Mouse (Mus musculus) erythroblast, embryonic 14.5 days (primary cell): ENCODE results near the gene Wdfy2. TPM values are rescaled to one million over a fixed set of nuclear protein-coding genes. Genes with fewer than 3 reads are reported as not detected.

Experiments
- H3K27me3 ChIP-seq: 2 replicates; pipeline ENCODE4 v1.6.1; 2012; ENCODE audit warnings: inconsistent platforms; ENCODE audit not compliant: control insufficient read depth
- H3K36me3 ChIP-seq: 2 replicates; pipeline ENCODE4 v1.6.1; 2012; ENCODE audit warnings: mild to moderate bottlenecking, inconsistent platforms; ENCODE audit not compliant: control insufficient read depth
- H3K4me1 ChIP-seq: 2 replicates; pipeline ENCODE4 v1.6.1; 2012; ENCODE audit warnings: inconsistent platforms; ENCODE audit not compliant: control insufficient read depth
- H3K4me3 ChIP-seq: replicated peaks from 2 replicates; pipeline ENCODE3; 2012; ENCODE audit warnings: moderate library complexity, mild to moderate bottlenecking, inconsistent platforms
- H3K9me3 ChIP-seq: 2 replicates; pipeline ENCODE4 v1.6.1; 2012; ENCODE audit warnings: low read length, inconsistent platforms, mixed read lengths; ENCODE audit not compliant: control insufficient read depth
- GATA1 ChIP-seq: IDR thresholded peaks from 2 replicates; pipeline ENCODE4 v1.6.1; 2012; ENCODE audit warnings: low read length, inconsistent platforms, mixed read lengths
- TAL1 ChIP-seq: IDR thresholded peaks from 3 replicates; pipeline ENCODE4 v1.6.1; 2012; ENCODE audit warnings: low read length, inconsistent platforms, mixed read lengths
- polyA plus RNA-seq: library from polyadenylated mRNA; stranded (reverse); fragments of >175 nt; gene quantifications from 2 replicates; pipeline ENCODE4 v1.2.3, GENCODE M21; 2012

Gene Wdfy2
- polyA plus RNA-seq, 1 experiment = under 0.01 TPM

DNA sequence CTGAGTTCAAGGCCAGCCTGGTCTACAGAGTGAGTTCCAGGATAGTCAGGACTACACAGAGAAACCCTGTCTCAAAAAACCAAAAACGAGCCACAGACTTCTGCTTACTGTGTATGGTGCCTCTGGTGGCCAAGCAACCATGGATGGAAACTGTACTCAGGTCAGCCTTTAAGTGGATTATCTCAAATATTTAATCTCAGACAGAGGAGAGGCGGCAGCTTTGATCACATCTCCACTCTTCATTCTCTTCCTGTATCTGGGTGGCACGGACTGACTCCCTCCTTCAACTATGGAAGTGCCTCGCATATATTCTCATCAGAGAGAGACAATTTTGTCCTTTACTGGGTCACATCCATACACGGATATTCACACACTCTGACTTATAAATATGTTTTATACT, 34.0 kb downstream of the Wdfy2 start:
- no peak overlapping the region for H3K4me3 ChIP-seq
- no peaks in the 10 kb centered on the region for H3K9me3 ChIP-seq
- no peaks in the 10 kb centered on the region for H3K36me3 ChIP-seq
- no peak for TF ChIP-seq GATA1
- no peak for TF ChIP-seq TAL1
- no peaks in the 10 kb centered on the region for H3K27me3 ChIP-seq
- H3K4me1 ChIP-seq = no peaks in the 10 kb centered on the region; the same call in 1 of the 2 replicates

DNA sequence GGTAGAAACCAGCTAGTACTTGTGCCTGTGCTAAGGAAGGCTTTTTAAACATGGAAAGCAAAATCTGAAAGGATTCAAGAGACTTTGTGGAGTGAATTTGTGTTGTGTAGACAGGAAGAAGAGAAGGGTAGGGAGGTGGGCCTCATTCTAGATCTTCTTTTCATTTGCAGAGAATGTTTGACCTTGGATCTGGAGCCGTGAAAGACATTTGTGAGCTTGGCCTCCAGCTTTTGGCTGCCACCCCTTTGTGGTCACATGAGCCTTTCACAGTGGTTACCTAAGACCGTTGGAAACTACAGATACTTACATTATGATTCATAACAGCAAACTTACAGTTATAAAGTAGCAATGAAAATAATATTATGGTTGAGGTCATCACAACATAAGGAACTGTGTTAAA, 34.5 kb downstream of the Wdfy2 start:
- no peak for TF ChIP-seq TAL1
- no peak for TF ChIP-seq GATA1
- no peaks in the 10 kb centered on the region for H3K27me3 ChIP-seq
- H3K36me3 ChIP-seq = no peaks in the 10 kb centered on the region
- no peaks in the 10 kb centered on the region for H3K9me3 ChIP-seq
- H3K4me1 ChIP-seq = no peaks in the 10 kb centered on the region
- H3K4me3 ChIP-seq = no peak overlapping the region

DNA sequence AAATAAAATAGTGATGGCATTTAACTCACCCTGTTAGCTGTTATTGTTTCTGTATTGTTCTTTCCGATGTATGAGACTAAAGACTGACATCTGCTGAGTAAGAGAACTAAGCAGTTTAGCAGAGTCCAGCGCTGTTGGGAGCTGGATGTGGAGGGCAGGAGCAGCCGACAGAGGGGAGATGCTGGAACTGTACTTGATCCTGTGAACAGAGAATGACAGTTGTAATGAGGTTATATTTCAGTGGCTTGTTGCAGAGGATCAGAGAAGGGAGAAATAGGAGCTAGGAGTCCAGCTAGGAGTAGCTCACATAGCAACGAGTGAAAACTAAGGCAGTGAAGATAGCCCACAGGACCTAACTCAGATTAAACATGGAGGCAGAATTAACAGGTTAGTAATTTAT, 36.3 kb downstream of the Wdfy2 start:
- Histone ChIP-seq H3K36me3 (no peaks in the 10 kb centered on the region), H3K4me3 (no peak overlapping the region), H3K4me1 (peaks cover 15% of the 10 kb centered on the region), H3K9me3 (no peaks in the 10 kb centered on the region), H3K27me3 (no peaks in the 10 kb centered on the region)
- TF ChIP-seq GATA1 (no peak), TAL1 (no peak)

DNA sequence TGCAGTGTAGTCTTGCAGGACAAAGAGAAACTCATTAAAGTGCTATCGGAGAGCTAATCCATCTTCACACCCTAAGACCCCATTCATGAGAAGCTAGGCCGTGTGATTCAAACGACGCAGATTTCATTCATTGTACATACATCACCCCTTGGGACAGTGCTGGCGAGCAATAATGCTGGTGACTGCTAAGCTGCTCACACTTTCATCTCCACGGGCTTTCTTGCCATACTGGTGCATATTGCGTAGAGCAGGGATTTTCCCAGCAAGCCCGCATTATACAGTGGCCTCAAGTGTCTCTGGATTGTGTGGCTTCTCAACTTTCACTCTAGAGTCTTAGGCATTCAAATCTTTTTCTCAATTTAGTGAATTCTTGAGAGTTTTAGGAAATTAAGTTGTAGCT, 36.9 kb downstream of the Wdfy2 start:
- no peak overlapping the region for H3K4me3 ChIP-seq
- TF ChIP-seq TAL1 = no peak
- TF ChIP-seq GATA1 = no peak
- H3K27me3 ChIP-seq = no peaks in the 10 kb centered on the region
- H3K9me3 ChIP-seq = no peaks in the 10 kb centered on the region
- peaks cover 20% of the 10 kb centered on the region for H3K4me1 ChIP-seq
- H3K36me3 ChIP-seq = no peaks in the 10 kb centered on the region

DNA sequence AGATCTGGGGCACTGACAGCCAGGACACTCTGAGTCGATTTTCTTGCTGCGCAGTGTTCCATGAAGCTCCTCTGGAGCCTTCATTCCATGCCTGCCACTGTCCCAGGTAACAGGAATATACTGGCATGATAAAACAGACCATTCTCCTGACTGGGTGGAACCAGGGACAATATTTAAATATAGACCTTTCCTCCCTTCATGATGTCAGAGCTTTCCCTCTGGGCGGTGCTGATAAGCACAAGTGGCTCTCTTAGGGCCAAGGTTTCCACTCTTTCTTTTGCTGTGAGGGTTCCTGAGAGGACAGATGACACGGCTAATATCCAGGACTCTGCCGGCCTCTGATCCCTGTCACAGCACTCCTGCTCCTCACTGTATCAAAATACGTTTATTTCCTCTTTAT, 40.6 kb downstream of the Wdfy2 start:
- Histone ChIP-seq H3K9me3 (no peaks in the 10 kb centered on the region), H3K27me3 (no peaks in the 10 kb centered on the region), H3K36me3 (no peaks in the 10 kb centered on the region), H3K4me3 (peak overlapping the region; percentile 44), H3K4me1 (peaks cover 29% of the 10 kb centered on the region)
- TF ChIP-seq TAL1 = 0 out of 3 replicates have a peak, but pooled peaks have one; percentile 37
- peak; percentile 57 for TF ChIP-seq GATA1

DNA sequence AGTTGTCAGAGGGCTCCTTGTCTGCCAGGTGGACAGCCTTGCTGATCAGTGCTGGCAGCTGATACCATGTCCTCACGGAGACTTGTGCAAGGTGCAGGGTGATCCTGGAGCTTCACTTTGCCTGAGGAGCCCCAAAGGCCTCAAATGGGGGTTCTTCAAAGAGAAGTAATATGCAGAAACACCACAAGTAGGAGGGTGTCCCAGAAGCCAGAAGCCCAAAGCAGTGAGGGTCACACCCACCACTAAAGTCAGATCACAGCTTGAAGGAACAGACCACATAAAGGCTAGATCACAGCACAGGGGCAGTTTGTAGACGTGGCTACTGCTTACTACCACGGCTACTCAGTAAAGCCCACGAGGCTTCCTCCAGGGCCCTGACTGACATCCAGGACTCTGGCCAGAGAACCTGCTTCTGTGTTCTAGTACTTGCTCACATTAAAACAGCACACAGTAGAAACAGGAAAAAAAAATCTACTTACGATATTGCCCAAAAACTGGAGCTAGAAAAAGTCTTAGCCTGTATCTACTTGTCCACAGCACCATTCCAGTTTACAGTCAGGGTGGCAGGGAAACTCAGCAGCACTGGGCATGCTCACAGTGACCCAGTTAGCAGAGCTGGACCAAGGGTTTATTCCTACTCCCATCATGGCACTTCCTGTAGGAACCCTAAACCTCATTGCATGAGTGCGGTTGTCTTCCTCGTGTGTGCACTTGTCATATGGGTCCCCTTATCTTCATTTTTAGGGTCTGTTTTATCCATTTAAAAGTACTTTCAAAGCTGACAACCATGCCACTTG, 41.4 kb downstream of the Wdfy2 start:
- peak overlapping the region; percentile 6 for H3K4me3 ChIP-seq
- no peaks in the 10 kb centered on the region for H3K9me3 ChIP-seq
- peaks cover 29% of the 10 kb centered on the region for H3K4me1 ChIP-seq
- no peaks in the 10 kb centered on the region for H3K27me3 ChIP-seq
- H3K36me3 ChIP-seq = no peaks in the 10 kb centered on the region
- TF ChIP-seq TAL1 = no peak

DNA sequence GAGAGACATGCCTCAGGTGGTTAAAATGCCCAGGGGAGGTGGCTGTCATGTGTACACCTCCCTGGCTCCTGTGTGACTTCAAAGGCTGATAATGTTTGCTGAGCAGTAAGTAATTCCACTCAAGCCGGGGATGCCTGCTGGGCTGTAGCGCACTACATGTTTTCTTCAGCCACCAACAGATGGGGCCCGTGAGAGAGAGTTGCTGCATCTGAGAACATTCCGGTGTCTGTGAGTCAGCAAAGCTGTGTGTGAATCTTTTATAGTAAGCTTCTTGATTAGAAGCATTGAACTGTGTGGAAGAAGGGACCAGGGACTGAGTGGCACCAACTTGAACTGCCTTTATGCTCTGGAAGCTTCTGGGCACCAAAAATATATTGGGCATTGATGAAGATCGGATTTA, 42.0 kb downstream of the Wdfy2 start:
- Histone ChIP-seq H3K4me1 (peaks cover 29% of the 10 kb centered on the region), H3K27me3 (no peaks in the 10 kb centered on the region), H3K9me3 (no peaks in the 10 kb centered on the region), H3K4me3 (no peak overlapping the region), H3K36me3 (no peaks in the 10 kb centered on the region)
- TF ChIP-seq GATA1 = no peak
- no peak for TF ChIP-seq TAL1

DNA sequence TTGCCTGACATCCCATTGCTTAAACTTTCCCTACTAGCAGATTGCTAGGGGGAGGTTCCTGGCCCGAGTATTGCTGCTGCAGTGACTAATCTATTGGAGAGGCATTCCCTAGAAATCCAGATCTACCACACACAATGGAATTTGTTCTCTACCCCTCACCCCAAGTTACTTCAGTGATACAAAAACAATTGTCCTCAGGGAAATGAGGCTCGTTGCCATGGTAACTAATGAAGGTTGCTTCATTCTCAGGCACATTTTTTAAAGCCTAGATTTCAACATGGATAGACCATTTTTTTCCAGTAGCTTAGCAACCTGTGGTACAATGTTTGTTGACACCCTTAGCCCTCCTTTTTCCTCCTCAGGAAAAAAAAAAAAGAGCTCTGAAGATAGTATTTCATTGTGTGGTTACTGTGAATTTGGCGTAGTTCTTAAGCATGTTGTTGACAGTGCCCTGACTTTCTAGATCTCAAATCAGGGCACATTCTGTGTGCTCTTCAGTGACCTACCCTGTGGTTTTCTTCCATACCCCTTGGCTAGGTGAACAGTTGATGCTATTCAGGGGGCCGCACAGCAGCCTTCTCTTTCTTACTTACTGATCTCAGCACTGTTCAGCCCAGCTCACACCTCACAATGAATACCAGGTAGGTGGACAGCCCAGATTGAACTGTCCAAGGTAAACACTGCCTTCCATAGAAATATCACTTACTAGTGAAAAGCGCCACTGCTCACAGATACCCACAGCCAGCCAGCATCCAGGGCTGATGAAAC, 42.8 kb downstream of the Wdfy2 start:
- no peaks in the 10 kb centered on the region for H3K27me3 ChIP-seq
- TF ChIP-seq TAL1 (no peak), GATA1 (no peak)
- no peaks in the 10 kb centered on the region for H3K36me3 ChIP-seq
- H3K9me3 ChIP-seq = no peaks in the 10 kb centered on the region
- no peak overlapping the region for H3K4me3 ChIP-seq
- peaks cover 31% of the 10 kb centered on the region for H3K4me1 ChIP-seq

DNA sequence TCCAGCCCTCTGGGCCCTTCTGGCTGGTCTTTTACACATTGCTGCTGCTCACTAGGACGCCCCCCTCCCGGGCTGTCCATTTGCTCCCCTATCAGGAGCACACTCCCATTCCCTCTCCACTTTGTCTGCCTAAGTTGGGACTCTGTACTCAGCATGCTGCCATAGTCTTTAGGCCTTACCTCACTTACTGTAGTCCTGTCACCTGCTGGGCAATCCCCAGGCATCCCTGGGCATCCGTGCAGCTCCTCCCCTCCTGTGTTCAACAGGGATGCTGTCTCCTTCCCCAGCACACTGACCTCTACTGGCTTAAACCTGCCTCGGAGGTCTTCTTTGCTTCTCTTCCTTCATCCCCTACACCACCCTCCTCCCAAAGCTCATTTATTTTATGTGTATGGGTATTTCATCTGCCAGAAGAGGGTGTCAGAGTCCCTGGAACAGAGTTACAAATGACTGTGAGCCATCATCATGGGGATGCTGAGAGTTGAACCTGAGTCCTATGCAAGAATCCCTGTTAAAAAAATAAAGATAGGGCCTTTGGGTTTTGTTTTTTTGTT, 44.7 kb downstream of the Wdfy2 start:
- Histone ChIP-seq H3K27me3 (no peaks in the 10 kb centered on the region), H3K36me3 (no peaks in the 10 kb centered on the region), H3K9me3 (no peaks in the 10 kb centered on the region), H3K4me1 (peaks cover 31% of the 10 kb centered on the region), H3K4me3 (no peak overlapping the region)
- TF ChIP-seq GATA1 (no peak), TAL1 (no peak)
